Mouse (Mus musculus) bone marrow, adult 2 months (tissue): ENCODE results near the gene Vezt.

Experiments
- CTCF ChIP-seq: fragments of 200-500 bp; IDR thresholded peaks from 2 replicates; pipeline ENCODE4 v1.5.1; 2011; ENCODE audit warnings: low read length, control low read depth; ENCODE audit not compliant: control insufficient read depth, insufficient read depth
- POLR2A ChIP-seq: fragments of 200-500 bp; IDR thresholded peaks from 2 replicates; pipeline ENCODE4 v1.6.1; 2011; ENCODE audit warnings: low read depth, mild to moderate bottlenecking, control low read depth, low read length, borderline replicate concordance; ENCODE audit not compliant: control insufficient read depth

DNA sequence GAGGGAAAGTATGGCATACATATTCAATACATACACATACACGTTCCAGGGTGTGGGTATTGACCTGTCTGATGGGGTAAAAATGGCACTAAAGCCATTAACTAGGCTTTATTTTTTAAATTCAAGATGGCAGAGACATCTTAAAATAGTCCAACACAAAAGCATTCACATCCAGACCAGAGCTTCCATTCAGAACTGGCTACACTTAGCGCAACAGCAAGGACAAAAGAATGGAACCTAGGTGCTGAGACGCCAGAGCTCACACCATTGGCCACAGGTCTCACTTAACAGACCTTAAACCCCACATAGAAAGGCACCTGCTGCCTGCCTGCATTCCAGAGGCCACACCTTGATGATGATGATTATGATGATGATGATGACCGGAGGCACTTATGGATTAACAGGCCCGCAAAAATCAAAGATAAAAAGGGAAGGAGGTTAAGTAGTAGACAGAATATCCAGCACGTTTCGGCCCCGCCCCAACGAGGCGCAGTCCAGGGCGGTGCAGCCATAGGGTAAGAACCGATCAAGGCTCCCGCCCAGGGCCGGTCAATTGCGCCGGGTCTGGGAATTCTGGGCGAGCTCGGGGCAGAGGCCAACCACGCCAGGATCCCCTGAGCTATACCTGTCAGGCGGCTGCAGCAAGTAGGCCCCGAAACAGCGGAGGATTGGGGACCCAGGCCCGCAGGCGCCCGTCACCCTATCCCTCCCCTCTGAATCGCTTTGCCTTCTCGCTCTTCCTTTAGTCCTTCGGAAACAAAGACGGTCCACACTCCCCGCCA lies 550 bp downstream of the Vezt start:
- TF ChIP-seq CTCF (no peak), POLR2A (no peak)
